Mouse (Mus musculus): ENCODE measurements around the gene Olfr523.
A peak's percentile ranks its signal among the peaks of the same experiment; 100 is the strongest.

Gene Olfr523

GRCm38 (mm10) chr7:140184206-140184605, 11.2 kb downstream of the Olfr523 start:
- DNase-seq, result no peak

GRCm38 (mm10) chr7:140186646-140187620, 13.9 kb downstream of the Olfr523 start:
- DNase-seq, result peak; percentile 22 to 23

- DNase-seq, result no peak
Measured at GRCm38 (mm10) chr7:140187721-140188390, 14.8 kb downstream of the Olfr523 start.

GRCm38 (mm10) chr7:140188391-140189328, 15.6 kb downstream of the Olfr523 start:
- DNase-seq, result peak in 1 of 2 experiments; percentile 53

- no peak for DNase-seq
Measured at GRCm38 (mm10) chr7:140190435-140190834, 17.4 kb downstream of the Olfr523 start.

- DNase-seq, result no peak
Measured at GRCm38 (mm10) chr7:140192445-140192844, 19.4 kb downstream of the Olfr523 start.

- no peak for DNase-seq
Measured at GRCm38 (mm10) chr7:140192851-140193250, 19.8 kb downstream of the Olfr523 start.

- DNase-seq, result no peak
Measured at GRCm38 (mm10) chr7:140194031-140194430, 21.0 kb downstream of the Olfr523 start.

- DNase-seq, result no peak
Measured at GRCm38 (mm10) chr7:140196002-140196401, 23.0 kb downstream of the Olfr523 start.

GRCm38 (mm10) chr7:140201090-140201489, 28.1 kb downstream of the Olfr523 start:
- DNase-seq, result no peak

- no peak for DNase-seq
Measured at GRCm38 (mm10) chr7:140205864-140206263, 32.8 kb downstream of the Olfr523 start, which contains the start of gene Olfr524. Gene Olfr524 (minus strand): TSS chr7:140205964.

GRCm38 (mm10) chr7:140206904-140207303, 33.9 kb downstream of the Olfr523 start:
- no peak for DNase-seq

GRCm38 (mm10) chr7:140208153-140208552, 35.1 kb downstream of the Olfr523 start:
- no peak for DNase-seq

- DNase-seq, result peak; percentile 23 to 30
Measured at GRCm38 (mm10) chr7:140208677-140209076, 35.7 kb downstream of the Olfr523 start.

- no peak for DNase-seq
Measured at GRCm38 (mm10) chr7:140213841-140214240, 40.8 kb downstream of the Olfr523 start.

- no peak for DNase-seq
Measured at GRCm38 (mm10) chr7:140217967-140218366, 45.0 kb downstream of the Olfr523 start, which contains the start of gene Cd163l1. Gene Cd163l1 (plus strand): TSS chr7:140218267.

GRCm38 (mm10) chr7:140219268-140219667, 46.3 kb downstream of the Olfr523 start:
- DNase-seq, result no peak

- no peak for DNase-seq
Measured at GRCm38 (mm10) chr7:140220375-140220774, 47.4 kb downstream of the Olfr523 start.

- no peak for DNase-seq
Measured at GRCm38 (mm10) chr7:140224209-140224608, 51.2 kb downstream of the Olfr523 start.
